Mouse (Mus musculus): ENCODE results near the gene Gm11214. TPM values are rescaled to one million over a fixed set of nuclear protein-coding genes. Genes with fewer than 3 reads are reported as not detected.

The Gm11214 gene
- polyA plus RNA-seq (2015; fragmentation: Nextera tagmentation; extraction: Ambion mirVana), result not detected in 2 replicates

GRCm38 (mm10) chr4:63663279-63663678, at the start of gene Gm11214:
Gene Gm11214, minus strand, starts transcription at chr4:63663379.

GRCm38 (mm10) chr4:63622378-63622835, 40.8 kb downstream of the Gm11214 start, which contains the start of gene Tex48:
Gene Tex48, minus strand, starts transcription at chr4:63622428.

Other genes with a start within 250 kb of the Gm11214 start
- gene Whrn, start 167.4 kb downstream of the Gm11214 start, polyA plus RNA-seq (2015; fragmentation: Nextera tagmentation; extraction: Ambion mirVana), result 2.3 and 3.9 TPM in 2 replicates
- 318 and 326 TPM in 2 replicates for gene Atp6v1g1, start 118.6 kb downstream of the Gm11214 start, polyA plus RNA-seq (2015; fragmentation: Nextera tagmentation; extraction: Ambion mirVana)
- 5.3 and 8.2 TPM in 2 replicates for gene Tmem268, start 104.6 kb downstream of the Gm11214 start, polyA plus RNA-seq (2015; fragmentation: Nextera tagmentation; extraction: Ambion mirVana)
- gene Gm11213, start 58.1 kb downstream of the Gm11214 start, polyA plus RNA-seq (2015; fragmentation: Nextera tagmentation; extraction: Ambion mirVana), result not detected in 2 replicates
- gene Tex48, start 41.0 kb downstream of the Gm11214 start, polyA plus RNA-seq (2015; fragmentation: Nextera tagmentation; extraction: Ambion mirVana), result not detected in 2 replicates
- 0.05 and 0.11 TPM in 2 replicates for gene Tnfsf15, start 81.7 kb upstream of the Gm11214 start, polyA plus RNA-seq (2015; fragmentation: Nextera tagmentation; extraction: Ambion mirVana)
- gene Tnfsf8, start 198.0 kb upstream of the Gm11214 start, polyA plus RNA-seq (2015; fragmentation: Nextera tagmentation; extraction: Ambion mirVana), result not detected in 2 replicates

All from adrenal gland, postnatal 0 days (tissue).